Mouse (Mus musculus): ENCODE measurements around the gene Olfr1496.
"Not testable (repeated sequence)": the region's sequence is repeated elsewhere in the genome, so short reads cannot be mapped to it uniquely, and the experiment has no call there.

Gene Olfr1496

DNA sequence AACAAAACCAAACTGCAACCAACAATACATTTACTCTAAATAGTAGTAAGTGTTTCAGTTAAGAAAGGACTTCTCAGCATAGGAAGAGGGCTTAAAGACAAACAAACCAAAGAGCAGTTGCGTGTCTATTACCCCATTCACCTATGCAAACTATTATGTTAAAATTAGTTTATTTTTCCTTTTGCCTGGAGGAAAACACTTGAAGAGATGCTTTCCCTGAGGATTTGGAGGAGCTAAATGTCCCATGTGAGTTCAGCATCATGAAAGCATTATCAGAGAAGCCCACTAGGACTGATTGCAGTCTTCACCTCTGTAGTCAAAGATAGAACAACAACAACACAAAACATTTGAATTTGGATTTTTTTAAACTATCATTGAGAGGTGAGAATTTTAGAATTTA, at the start of gene Olfr1496:
Olfr1496 (plus strand) TSS at position 301 of the 400 bp plus-strand sequence.
- no peak for DNase-seq (ENCODE audit: low spot score in 2 of 2)

DNA sequence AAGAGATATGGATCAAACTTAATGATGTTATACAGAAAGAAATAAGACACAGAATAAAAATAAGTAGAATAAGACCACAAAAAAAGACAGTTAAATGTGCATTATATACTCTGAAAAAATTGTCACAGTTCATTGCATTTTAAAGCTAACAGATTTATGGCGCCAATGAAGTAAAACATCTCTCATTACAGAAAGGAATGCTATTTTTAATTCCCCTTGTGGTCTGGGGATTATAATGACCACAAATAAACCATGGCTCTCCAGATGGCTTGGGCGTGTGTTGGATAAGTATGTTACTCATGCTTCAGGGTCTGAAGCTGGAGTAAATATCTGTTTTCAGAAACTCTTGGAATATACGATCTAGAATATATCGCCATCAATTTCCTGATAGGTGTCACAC, 38.2 kb upstream of the Olfr1496 start, which contains the start of gene Olfr1494:
Olfr1494 (plus strand) TSS at position 301 of the 400 bp plus-strand sequence.
- no peak for DNase-seq (ENCODE audit: low spot score in 2 of 2)

DNA sequence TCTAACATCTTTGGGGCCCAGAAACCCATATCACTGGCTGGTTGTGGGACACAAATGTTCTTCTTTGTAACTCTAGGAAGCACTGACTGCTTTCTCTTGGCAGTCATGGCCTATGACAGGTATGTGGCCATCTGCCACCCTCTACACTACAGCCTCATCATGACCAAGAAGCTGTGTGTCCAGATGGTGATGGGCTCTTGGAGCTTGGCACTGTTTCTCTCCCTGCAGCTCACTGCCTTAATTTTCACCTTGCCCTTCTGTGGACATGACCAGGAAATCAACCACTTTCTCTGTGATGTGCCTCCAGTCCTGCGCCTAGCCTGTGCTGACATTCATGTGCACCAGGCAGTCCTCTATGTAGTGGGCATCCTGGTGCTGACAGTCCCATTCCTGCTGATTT, 28.3 kb upstream of the Olfr1496 start:
- DNase-seq (ENCODE audit: low spot score in 2 of 2), result no peak

DNA sequence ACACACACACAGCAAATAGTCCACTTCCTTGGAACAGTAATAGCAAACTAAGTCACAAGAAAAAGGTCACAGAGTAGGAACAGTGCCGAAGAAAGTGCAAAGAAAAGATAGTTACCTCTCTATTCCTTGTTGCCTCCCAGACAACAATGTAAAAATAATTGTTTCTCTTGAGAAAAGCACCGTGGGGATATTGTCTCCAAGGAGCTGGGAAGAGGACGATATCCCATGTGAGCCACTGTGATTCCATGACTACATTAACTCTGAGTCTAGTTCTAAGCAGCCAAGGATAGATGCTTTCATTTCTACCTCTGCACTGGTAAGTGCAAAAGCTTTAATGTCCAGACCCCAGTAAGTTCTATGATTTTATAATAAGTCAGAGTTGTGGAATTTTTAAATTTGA, 13.4 kb upstream of the Olfr1496 start, which contains the start of gene Olfr1495:
Olfr1495 (plus strand) TSS at position 301 of the 400 bp plus-strand sequence.
- no peak for DNase-seq (ENCODE audit: low spot score in 2 of 2)

DNA sequence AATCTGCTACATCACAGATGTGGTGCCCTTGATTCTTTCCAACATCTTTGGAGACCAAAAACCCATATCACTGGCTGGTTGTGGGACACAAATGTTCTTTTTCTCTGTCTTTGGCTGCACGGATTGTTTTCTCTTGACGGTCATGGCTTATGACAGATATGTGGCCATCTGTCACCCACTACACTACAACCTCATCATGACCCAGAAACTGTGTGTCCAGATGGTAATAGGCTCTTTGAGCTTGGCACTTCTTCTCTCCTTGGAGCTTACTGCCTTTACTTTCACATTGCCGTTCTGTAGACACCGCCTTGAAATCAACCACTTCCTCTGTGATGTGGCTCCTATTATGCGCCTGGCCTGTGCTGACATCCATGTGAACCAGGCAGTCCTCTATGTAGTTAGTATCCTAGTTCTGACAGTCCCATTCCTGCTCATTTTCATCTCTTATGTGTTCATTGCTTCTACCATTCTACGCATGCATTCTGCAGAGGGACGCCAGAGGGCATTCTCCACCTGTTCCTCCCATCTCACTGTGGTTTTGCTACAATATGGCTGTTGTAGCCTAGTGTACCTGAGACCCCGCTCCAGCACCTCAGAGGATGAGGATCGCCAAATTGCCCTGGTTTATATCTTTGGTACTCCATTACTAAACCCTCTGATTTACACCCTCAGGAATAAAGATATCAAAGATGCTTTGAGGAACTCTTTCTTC, 9.0 kb upstream of the Olfr1496 start:
- DNase-seq (ENCODE audit: low spot score in 2 of 2), result no peak

DNA sequence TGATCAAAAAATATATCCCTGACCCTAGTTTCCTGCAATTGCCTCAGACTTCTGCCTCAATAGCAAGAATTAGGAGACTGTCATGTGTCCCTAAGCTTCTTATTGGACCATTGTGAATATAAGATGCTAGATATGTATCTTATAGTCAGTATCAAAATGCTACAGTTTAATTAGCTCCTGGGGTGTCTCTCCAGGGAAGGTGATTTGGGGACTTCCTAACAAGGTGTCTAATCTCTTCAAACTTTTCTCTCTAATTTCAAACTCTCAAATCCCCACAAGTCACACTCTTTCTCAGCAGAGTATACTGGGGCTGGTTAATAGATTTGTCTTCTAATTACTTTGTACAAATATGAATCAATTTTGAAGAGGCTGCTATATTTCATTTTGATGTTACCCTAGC, 20.4 kb downstream of the Olfr1496 start, which contains the start of gene Olfr1497:
Olfr1497 (minus strand) TSS at position 101 of the 400 bp plus-strand sequence.
- DNase-seq (ENCODE audit: low spot score in 2 of 2), result no peak

DNA sequence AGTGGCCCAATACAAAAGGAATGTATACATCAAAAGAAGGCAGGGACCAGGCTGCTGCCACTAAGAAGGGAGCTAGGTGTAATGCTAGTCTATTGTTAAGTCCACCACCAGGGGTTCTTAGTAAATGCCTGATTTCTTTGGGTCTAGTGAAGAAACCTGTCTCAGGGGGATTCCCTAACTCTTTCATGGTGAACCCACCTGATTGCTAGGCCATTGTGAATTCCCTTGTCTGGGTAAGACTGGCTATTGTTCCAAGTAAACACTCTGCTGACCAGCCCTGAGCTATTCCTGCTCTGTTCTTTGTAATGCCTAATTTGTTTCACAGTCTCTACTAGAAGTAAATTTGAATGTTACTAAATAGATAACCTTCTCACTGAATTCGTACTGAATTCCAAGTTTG, 27.8 kb downstream of the Olfr1496 start:
- DNase-seq (ENCODE audit: low spot score in 2 of 2), result not testable (repeated sequence)

DNA sequence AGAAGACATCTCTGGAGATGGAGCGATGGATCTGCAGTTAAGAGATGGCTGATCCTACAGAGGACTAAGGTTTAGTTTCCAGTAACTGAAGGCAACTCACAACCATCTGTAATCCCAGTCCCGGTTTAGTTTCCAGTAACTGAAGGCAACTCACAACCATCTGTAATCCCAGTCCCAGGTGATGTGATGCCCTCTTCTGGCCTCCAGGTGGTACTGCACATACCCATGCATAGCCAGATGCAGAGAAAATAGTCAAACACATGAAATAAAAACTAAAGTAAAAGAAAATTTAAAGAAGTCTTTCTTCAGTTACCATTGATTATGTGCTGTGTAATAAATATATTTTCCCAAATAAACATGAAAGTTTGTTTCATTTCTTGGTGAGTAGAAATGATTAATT, 35.1 kb downstream of the Olfr1496 start:
- no peak for DNase-seq (ENCODE audit: low spot score in 2 of 2)

DNA sequence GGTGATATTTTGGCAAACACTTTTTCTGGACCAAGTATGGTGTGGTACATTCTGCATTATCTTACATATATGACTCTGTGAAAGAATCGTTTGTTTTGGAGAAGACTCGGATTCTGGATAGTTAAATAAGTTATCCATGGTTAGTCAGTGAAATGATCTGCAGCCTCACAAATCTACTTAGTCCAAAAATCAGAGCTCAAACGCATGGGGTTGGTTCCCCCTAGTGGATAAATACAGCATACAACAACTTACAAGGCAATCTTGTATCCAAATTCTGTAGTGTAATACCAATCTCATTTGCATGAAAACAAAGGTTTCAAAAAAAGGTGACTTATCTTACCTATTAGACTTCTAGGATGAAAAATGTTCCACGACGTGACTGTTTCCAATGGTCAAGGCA, 41.1 kb downstream of the Olfr1496 start:
- no peak for DNase-seq (ENCODE audit: low spot score in 2 of 2)

DNA sequence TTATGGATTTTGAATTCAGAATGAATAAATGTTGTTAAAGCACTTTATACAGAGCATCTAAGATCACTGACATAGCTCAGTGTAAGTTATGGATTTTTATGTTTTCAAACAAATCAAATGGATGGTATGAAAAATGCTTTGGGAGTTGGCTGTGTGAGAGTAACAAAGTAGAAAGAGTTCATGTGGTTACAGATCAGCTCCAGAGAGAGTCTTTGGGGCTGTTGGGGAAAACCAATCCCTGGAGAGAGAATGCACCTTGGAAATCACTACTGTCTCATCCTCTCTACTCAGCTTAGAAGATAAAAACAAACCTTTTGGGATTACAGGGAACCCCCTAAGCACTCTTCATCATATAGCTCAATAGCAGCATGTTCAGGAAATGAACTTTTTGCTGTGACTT, 41.7 kb downstream of the Olfr1496 start, which contains the start of gene Olfr1499:
Olfr1499 (minus strand) TSS at position 101 of the 400 bp plus-strand sequence.
- DNase-seq (ENCODE audit: low spot score in 2 of 2), result no peak

DNA sequence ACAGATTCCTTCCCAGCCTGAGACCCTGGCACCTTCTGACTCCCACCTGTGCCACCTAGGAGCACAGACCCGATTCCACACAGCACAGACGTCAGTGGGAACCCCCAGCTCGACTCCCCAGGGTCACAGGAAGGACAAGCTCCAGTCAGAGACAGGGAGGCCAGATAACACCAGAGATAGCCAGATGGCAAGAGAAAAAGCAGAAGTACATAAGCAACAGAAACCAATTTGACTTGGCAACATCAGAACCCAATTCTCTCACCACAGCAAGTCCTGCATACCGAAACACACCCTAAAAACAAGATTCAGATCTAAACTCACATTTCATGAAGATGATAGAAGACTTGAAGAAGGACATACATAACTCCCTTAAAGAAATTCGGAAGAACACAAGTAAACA, 43.2 kb downstream of the Olfr1496 start:
- no peak for DNase-seq (ENCODE audit: low spot score in 2 of 2)

DNA sequence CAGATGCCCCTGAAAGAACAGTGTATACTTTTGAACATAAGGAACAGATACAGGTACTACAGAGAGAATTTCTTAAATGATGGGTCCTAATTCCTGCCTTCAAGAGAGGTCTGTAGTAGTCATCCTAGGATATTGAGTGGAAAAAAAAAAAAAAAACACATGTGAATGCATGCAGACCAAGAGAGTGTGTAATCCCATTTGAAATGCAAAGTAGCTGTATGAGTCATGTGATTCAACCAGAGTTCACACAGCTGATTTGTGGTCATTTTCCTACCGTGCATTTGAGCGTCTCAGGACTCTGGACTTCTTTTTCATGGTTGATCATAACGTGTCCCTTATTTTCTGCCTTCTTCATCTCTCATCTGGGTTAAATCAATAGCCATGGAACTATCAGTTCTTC, 50.8 kb downstream of the Olfr1496 start:
- no peak for DNase-seq (ENCODE audit: low spot score in 2 of 2)

DNA sequence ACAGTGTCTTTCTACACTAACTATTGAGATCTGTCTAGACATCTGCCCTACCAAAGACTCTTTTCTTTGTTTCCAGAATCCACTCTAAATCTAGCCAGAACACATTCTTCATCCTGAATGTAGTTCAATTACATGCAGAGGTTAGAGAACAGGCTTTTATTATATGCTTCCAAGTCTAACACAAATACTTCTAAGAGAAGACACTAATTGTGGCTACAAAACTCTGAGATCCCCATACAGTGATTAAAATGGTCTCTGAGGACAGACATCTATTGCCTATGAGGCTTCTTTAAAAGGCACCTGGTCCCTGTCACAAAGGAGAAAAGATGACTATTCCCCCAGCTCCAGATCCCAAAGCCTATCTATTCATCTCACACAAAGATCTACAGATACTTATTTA, 52.7 kb downstream of the Olfr1496 start, which contains the start of gene Olfr1500:
Olfr1500 (minus strand) TSS at position 101 of the 400 bp plus-strand sequence.
- DNase-seq (ENCODE audit: low spot score in 2 of 2), result no peak

Data from urinary bladder, adult 18-20 months (tissue).